Mouse (Mus musculus): Measurements from ENCODE around the gene Snrpa. TPM values are rescaled to one million over a fixed set of nuclear protein-coding genes. Genes with fewer than 3 reads are reported as not detected.

The Snrpa gene
- 100 to 1,000 TPM; 106 to 112 TPM for polyA plus RNA-seq (2017; shearing (Covaris generic))

DNA sequence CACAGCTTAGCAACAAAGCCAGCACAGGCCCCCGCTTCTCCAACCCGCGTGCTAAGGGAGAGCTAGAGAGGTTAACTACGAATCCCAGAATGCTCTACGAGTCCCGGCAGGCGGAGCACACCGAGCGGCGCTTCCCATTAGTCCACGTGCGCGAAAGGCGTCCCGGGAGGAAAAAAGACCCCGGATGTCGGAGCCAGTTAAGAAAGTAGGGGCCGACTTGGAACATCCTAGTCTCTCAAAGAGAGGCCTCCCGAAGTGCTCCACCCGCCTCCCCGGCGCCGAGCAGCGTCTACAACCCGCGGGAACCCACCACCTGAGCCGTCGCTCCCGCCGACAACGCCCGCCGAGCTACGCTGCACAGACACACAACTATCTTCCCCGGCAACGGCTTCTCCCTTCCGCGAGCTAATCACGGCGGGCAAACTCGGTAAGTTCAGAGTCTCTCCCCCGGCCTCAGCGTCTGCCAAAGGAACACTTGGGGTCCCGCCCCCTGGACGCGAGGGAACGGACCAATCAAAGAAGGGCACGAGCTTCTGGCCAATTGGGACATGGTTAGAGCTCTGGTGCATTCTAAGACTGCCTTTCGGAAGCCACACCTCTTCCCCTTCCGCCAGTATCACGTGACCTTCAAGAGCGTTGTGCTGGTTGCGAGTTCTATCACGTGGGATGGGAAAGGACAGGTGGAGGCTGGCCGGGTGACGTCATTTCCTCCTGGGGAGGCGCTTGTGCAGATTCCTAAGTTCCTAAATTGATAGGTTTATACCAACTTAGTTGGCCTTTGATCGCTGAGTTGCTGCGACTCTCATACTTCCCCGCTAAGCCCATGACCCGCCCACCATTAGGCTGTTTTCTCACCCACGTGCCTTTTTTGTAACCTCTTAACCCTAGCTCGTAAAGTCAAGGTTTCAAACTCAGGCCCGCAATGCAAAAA lies at the start of gene Snrpa, which contains the start of gene BC024978:
TSS of gene Snrpa (minus strand) at position 591 of the 931 bp plus-strand sequence.
TSS of gene BC024978 (plus strand) at position 101 of the 931 bp plus-strand sequence.

DNA sequence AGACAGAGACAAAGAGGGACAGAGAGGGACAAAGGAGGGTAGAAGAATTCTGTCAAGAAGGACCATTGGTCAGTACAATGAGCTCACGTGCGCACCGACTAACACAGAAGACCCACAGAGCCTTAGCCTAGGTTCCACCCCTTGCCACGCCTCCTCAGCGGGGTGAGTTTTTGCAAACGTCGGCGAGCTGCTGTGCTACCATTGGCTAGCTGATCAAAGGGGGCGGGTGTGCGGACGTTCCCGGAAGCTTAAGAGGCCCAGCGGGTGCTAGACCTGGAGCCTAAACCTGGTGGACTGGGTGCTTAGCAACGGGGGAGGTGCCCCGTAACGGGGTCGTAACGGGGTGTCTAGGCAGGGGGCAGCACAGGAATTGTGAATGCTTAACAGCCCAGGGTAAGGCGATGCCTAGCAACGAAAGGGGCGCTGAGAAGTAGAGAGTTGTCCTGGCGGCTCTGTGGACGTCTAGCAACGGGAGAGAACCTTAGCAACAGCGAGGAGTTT lies 36.8 kb upstream of the Snrpa start, which contains the start of gene Coq8b:
TSS of gene Coq8b (plus strand) at position 243 of the 501 bp plus-strand sequence.

DNA sequence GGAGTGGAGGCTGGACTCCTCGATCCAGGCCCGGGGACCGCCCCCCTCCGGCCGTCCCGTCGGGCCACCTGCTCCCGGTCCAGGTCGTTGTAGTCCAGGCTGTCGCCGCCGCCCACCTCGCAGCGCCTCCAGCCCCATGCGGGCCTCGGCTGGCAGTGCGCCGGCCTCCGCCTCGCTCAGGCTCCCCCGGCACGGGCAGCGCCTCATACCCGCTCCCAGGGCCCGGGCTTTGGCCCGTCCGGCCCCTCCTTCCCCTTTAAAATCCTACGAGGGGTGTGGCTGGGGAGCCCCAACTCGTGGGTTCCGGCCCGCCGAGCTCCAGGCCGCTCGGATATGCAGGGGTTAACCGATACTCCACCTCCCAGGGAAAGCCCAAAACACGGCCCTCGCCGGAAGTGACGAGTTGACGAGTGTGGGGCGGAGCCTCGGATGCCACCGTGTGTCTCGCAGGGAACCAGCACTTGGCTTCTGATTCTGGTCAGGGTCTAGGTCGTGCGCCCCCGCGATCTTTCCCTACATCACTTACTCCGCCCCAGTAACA lies 32.3 kb upstream of the Snrpa start, which contains the start of gene Itpkc:
TSS of gene Itpkc (minus strand) at position 381 of the 541 bp plus-strand sequence.

DNA sequence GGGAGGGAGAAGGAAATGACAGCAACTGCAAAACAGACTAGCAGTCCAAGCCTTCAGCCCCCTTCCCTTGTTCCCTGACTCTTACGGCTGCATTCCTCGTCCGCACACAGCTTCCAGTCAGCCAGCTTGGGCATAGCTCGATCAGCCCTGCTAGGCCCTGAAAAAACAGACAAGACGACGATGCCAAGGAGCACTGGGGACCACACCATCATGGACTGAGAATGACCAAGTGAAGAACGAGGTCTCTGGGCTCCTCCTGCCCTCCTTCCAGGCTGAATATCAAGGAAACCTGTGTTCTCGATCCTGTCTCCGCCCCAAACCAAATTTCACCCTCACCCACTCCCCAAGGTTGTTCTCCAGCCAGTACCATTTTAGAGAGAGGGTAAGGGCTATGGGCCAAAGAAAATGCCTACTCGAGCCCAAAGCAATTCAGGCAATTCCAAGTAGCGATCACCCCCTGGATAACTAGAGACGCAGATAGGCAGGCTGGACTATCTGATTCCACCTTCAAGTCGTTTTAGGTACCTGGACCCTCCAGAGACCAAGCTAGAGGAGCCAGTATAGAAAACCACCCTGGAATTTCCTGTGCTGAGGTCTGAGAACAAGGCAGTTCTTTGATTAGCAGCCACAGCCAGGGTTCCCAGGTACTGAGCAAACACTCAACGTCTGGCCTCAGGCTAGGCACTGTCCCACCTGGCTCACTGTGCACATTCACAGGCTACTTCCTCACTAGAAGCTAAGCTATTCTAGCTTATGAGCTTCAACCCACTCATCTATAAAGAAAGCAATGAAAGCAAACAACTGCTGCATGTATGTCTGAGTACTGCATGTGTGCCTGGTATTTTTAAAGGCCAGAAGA lies 15.0 kb downstream of the Snrpa start, which contains the start of the genes Gm21983 and Mia:
TSS of gene Gm21983 (minus strand) at position 250 of the 859 bp plus-strand sequence.
TSS of gene Mia (minus strand) at position 321 of the 859 bp plus-strand sequence.

DNA sequence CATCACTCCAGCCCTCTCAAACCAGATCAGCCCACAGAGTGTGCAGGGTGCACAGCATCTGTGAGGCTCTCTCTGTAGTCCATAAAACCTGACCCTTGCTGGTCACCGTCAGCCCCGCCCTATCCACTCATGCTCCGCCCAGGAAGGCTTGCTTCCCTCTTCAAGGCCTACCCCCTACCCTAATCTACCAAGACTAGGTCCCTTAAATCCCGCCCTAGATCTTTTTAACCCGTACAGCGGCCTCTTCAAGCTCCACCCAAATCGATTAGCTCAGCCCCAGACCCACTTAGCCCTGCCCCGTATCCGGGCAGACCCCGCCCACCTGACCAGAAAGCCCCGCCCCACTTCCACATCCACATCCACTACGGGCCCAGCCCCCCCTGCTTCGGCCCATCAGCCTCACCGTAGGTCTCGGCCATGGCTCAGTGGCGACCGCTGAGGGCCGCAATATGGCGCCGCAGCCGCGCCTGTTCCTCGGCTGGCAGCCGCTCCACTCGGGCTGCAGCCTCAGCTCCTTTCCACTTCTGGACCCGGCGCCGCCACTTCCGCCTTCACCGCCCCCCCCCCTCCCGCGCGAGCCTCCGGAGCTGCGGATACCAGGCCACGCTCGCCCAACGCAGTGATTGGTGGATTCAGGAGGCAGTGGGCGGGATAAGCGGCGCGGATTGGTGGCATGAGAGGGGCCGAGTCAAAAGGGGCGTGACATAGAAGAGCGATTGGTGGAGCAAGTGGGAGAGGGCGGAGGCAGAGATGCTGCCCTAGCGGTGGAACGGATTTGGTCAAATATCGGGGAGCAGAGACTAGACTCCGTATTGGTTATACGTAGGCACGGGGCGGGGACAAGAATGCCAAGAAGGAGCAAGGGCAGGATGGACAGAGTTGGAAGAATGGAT lies 17.5 kb downstream of the Snrpa start, which contains the start of gene Rab4b:
TSS of gene Rab4b (minus strand) at position 573 of the 893 bp plus-strand sequence.

DNA sequence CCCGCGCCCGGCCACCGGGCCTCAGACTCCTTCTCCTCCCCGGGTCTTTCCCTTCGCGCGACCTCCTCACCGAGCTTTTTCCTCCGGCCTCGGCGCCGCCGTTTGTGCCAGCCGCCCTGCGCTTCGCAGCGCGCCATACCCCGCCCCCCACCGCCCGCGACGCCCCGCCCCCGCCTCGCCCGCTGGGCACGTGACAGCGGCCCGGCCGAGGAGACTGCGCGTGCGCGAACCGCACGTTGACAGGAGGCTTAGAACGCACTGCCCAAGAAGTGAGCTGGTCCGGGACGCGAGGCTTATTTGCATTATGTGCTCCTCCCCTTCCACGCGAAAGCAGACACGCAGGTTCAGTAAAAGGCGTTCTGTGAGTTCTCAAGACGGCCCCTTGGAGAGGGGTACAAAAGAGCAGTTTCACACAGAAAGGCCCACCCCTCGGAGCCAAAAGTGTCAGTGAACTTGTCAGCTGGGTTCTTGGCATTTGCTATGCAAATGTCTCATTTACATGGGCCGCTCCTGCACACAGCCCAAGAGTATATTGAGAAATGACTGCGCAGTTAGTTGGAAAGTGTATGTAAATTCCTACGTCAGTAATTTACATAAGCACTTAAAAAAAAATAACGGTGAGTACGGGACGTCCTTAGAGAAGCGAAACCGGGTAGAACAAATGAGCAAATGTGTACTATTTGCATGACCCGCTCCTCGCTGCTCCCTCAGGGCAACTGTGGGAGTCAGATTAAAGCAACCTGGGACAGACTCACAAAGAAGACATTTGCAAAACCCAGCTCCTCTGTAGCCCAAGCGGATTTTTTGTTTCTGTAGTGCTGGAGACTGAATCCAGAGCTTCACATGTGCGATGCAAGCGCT lies 29.2 kb downstream of the Snrpa start, which contains the start of gene Egln2:
TSS of gene Egln2 (minus strand) at position 189 of the 861 bp plus-strand sequence.

DNA sequence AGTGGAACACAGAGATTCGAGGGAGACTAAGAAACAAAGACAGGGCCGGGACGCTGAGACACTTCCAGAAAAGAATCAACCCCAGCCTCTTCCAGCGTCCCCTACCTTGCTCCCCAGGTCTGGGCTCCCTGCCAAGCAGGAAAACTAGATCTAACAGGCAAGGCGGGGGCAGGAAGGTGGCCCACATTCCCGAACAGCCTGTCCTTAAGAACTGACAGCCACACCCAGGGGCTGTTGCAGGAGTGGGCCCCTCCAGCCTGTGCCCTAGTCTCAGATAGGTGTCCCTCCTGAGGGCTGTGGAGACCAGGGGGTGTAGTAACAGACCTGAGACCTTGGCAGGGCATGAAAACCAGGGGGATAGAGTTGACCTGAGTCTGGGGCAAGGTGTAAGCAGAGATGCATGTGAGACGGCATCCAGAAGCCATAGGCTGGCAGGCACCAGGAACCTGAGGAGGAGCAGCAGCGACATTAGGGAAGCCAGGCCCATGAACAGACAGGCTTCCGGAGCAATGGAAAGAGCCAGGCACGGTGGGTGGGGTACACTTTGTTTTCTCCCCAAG lies 42.8 kb downstream of the Snrpa start, which contains the start of gene Cyp2t4:
TSS of gene Cyp2t4 (plus strand) at position 510 of the 560 bp plus-strand sequence.

Other genes with a start within 250 kb of the Snrpa start
- gene Cyp2a12, start 167.2 kb downstream of the Snrpa start, polyA plus RNA-seq (2017; shearing (Covaris generic)), result under 1 TPM; 0.06 to 0.28 TPM
- under 1 TPM; 0.31 to 0.57 TPM for gene Cyp2f2, start 76.4 kb downstream of the Snrpa start, polyA plus RNA-seq (2017; shearing (Covaris generic))
- under 1 TPM in 1 of 2 experiments, not detected in 1; 0.16 TPM for gene Cyp2t4, start 42.6 kb downstream of the Snrpa start, polyA plus RNA-seq (2017; shearing (Covaris generic))
- 10 to 100 TPM; 64.1 to 68.4 TPM for gene Egln2, start 29.5 kb downstream of the Snrpa start, polyA plus RNA-seq (2017; shearing (Covaris generic))
- gene Rab4b, start 17.4 kb downstream of the Snrpa start, polyA plus RNA-seq (2017; shearing (Covaris generic)), result 100 to 1,000 TPM; 133 to 148 TPM
- gene Gm21983, start 15.2 kb downstream of the Snrpa start, polyA plus RNA-seq (2017; shearing (Covaris generic)), result under 1 TPM; 0.18 to 0.56 TPM
- gene Mia, start 15.1 kb downstream of the Snrpa start, polyA plus RNA-seq (2017; shearing (Covaris generic)), result under 1 TPM; 0.42 to 0.97 TPM
- 1 to 10 TPM; 1.4 to 2.9 TPM for gene BC024978, start 490 bp downstream of the Snrpa start, polyA plus RNA-seq (2017; shearing (Covaris generic))
- 10 to 100 TPM in 1 of 2 experiments, 1 to 10 TPM in 1; 9.9 to 14.2 TPM for gene Itpkc, start 32.4 kb upstream of the Snrpa start, polyA plus RNA-seq (2017; shearing (Covaris generic))
- gene Coq8b, start 36.8 kb upstream of the Snrpa start, polyA plus RNA-seq (2017; shearing (Covaris generic)), result 10 to 100 TPM; 17.0 to 21.4 TPM
- 1 to 10 TPM; 1.7 to 1.9 TPM for gene Numbl, start 62.2 kb upstream of the Snrpa start, polyA plus RNA-seq (2017; shearing (Covaris generic))
- 1 to 10 TPM; 2.1 to 2.9 TPM for gene Ltbp4, start 141.4 kb upstream of the Snrpa start, polyA plus RNA-seq (2017; shearing (Covaris generic))
- gene Shkbp1, start 159.7 kb upstream of the Snrpa start, polyA plus RNA-seq (2017; shearing (Covaris generic)), result 10 to 100 TPM; 86.4 to 88.1 TPM
- gene Gm20479, start 161.1 kb upstream of the Snrpa start, polyA plus RNA-seq (2017; shearing (Covaris generic)), result 1 to 10 TPM in 1 of 2 experiments, not detected in 1; 1.6 TPM

All from inflammation-experienced regulatory T-cells (primary cell).